Mouse (Mus musculus) bone marrow, adult 2 months (tissue): Measurements from ENCODE around the gene Nlrp4c.

Source experiments
- CTCF ChIP-seq: fragments of 200-500 bp; IDR thresholded peaks from 2 replicates; pipeline ENCODE4 v1.5.1; 2011; ENCODE audit warnings: low read length, control low read depth; ENCODE audit not compliant: control insufficient read depth, insufficient read depth
- POLR2A ChIP-seq: fragments of 200-500 bp; IDR thresholded peaks from 2 replicates; pipeline ENCODE4 v1.6.1; 2011; ENCODE audit warnings: low read depth, mild to moderate bottlenecking, control low read depth, low read length, borderline replicate concordance; ENCODE audit not compliant: control insufficient read depth

DNA sequence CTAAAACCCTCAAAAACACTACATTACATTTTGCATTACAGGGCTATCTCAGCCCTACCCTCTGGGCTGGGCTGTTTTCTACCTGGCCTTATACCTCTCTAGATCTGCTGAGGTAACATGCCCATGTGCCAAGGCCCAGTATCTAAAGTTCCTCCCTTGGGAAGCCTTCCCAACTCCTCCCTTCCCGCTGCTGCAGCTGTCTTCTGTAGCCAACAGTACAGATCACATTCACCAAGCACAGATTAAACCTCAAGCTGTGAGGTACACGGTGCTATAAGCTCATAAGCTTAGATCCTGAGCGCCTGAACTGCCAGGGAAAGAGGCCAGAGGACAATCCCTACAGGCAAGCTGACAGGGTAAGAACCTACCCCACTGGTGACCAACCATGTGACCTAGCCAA is 107.1 kb downstream of the Nlrp4c start:
- TF ChIP-seq POLR2A: no peak
- no peak for TF ChIP-seq CTCF
